Mouse (Mus musculus) myocyte (in vitro differentiated cells): ENCODE data around the gene Abhd14b.

Experiments used
- CEBPB ChIP-seq: IDR thresholded peaks from 2 replicates; pipeline ENCODE4 v1.6.1; 2011; ENCODE audit warnings: mild to moderate bottlenecking, moderate library complexity; ENCODE audit not compliant: poor library complexity, insufficient read depth, severe bottlenecking
- E2F4 ChIP-seq: IDR thresholded peaks from one replicate; pipeline ENCODE4 v1.6.1; 2011; ENCODE audit warnings: mild to moderate bottlenecking, control low read depth, moderate library complexity; ENCODE audit not compliant: insufficient read depth
- USF1 ChIP-seq: IDR thresholded peaks from one replicate; pipeline ENCODE4 v1.6.1; 2011; ENCODE audit warnings: low read depth, mild to moderate bottlenecking, control low read depth, moderate library complexity

DNA sequence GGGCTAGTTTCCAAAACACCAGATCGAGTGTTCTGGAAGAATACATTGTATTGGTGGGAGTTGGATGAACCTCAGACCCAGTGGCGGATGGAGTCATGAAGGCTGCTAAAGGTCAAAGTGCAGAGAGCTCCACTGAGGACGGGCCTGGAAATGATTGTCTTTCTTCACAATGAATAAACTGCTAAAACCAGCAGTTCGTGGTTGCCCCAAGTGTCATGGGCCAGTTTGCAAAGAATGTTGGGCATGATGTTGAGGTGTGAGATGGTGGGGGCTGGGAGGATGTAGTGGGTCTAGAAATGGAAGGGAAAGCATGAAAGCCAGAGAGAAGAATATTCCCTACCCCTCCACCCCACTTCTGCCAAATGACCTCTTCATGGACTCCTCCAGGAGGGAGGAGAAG, 2.4 kb upstream of the Abhd14b start:
- TF ChIP-seq E2F4 (no peak), CEBPB (no peak), USF1 (no peak)
